Mouse (Mus musculus) kidney, adult 11 months (tissue): ENCODE measurements around the gene Dnah8.
A peak's percentile ranks its signal among the peaks of the same experiment; 100 is the strongest.
"Not testable (repeated sequence)": the region's sequence is repeated elsewhere in the genome, so short reads cannot be mapped to it uniquely, and the experiment has no call there.

Experiments used
- DNase-seq: peaks from one replicate; pipeline ENCODE4 v3.0.0; 2022

Dnah8 gene

GRCm38 (mm10) chr17:30609305-30609979, 14.7 kb upstream of the Dnah8 start:
- DNase-seq: no peak

GRCm38 (mm10) chr17:30609980-30610307, 14.2 kb upstream of the Dnah8 start:
- DNase-seq: no peak

GRCm38 (mm10) chr17:30610739-30611138, 13.4 kb upstream of the Dnah8 start:
- DNase-seq: no peak

DNA sequence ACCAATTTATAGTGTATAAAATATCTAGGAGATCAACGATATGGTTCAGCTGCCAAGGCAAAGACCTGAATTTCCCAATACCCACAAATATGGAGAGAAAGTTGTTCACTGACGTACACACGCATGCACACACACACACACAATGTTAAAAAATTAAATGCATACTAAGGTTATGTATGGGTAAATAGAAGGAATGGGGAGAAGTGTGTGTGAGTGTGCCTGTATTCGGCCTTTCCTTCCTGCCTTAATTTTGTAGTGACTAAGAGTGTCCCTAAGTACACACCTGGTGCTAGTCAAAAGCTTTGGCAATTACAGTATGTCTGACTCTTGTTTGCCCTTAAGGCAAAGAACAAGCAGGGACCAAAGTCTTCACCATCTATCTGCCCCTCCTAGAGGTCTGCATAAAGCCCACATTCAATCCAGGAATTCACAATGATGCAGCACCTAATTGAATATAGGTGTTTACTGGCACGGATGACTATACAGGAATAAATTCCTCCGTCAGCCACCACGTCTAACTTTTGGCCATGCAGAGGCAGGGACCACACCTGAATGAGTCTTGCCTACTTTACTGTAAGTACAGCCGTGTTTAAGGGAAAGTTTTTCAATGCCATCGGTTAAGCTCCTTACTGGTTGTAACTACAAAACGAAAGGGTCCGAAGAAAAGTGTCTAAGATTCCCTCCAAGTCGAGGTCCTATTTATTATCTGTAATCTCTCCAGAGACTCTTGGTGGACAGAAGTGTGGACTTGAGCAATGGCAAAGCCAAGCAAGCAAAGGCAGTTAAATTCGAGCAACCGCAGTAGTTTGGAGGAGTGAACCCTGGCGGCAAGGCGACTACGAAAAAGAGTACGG, 12.7 kb upstream of the Dnah8 start:
- DNase-seq: no peak

GRCm38 (mm10) chr17:30612075-30612859, 11.9 kb upstream of the Dnah8 start:
- DNase-seq: peak; percentile 100

DNA sequence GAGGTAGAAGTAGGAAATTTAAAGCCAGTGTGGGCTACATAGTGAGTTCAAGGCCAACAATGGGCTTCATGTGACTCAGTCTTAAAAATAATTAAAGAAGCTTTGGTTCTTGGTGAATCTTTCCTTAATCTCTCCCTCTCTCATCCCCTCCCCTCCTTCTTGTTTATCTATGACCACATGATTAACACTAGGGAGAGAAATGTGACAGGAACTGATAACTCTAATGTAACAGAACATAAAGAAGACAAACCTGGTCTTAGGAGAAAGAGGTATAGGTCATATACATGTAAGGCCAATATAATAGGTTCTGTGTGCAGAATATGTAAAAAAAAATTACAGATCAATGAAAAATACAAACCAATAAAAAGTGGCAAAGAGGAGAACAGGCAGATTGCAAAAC, 10.8 kb upstream of the Dnah8 start:
- no peak for DNase-seq

- no peak for DNase-seq
Observed at GRCm38 (mm10) chr17:30616203-30616602, 8.0 kb upstream of the Dnah8 start.

- no peak for DNase-seq
Observed at GRCm38 (mm10) chr17:30618136-30618891, 5.8 kb upstream of the Dnah8 start.

GRCm38 (mm10) chr17:30619153-30619552, 5.0 kb upstream of the Dnah8 start:
- DNase-seq: no peak

DNA sequence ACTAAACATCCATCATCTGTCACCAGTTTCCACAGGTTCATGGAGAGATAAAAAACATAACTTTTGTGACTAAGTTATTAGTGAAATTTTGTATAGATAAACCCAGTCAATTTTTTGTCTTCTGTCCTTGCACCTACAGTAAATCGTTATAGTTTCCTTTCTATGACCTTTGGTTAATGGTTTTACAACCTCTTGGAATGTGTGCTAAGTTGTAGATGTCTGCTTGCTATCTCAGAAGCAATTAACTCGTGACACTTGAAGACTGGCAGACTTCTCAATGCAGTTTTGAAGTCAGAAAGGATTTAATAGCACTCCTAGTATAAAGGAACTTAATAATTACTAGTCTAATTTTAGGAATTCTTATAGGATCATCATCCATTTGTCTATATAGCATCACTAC, 3.6 kb upstream of the Dnah8 start:
- no peak for DNase-seq

DNA sequence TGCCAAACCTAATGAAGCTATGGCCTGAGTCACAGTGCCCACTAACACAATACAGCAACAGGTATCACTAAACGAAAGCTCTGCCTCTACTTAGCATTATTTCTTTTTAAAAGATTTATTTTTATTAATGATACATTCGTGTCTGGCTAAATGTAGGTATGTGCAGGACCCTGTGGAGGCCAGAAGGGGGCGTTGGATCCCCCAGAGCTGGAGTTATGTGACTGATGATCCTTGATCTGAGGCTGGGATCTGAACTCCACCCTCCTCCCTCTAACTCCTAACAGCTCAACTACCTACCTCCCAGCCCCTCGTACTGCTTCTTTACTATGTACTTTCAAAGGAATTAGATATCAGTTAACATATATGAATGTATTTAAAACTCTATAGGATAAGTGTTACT, 2.7 kb upstream of the Dnah8 start:
- no peak for DNase-seq

DNA sequence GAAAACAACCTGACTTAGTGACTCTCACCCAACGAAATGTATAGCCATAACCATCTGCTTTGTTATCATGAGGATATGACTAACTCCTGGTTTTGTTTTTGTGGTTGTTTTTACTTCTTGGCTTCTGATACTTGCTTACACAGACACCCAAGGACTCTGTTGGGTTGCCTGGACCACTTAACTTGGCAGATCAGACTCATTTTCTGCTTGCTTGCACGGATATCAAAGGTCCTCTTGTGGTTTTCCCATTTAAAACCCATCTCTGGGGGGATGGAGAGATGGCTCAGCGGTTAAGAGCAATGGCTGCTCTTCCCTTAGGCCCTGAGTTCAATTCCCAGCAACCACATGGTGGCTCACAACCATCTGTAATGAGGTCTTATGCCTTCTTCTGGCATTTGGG, 954 bp upstream of the Dnah8 start:
- no peak for DNase-seq

- not testable (repeated sequence) for DNase-seq
Observed at GRCm38 (mm10) chr17:30626719-30627118, 2.6 kb downstream of the Dnah8 start, which contains the start of gene Glo1. Glo1 (minus strand) TSS chr17:30626871.

DNA sequence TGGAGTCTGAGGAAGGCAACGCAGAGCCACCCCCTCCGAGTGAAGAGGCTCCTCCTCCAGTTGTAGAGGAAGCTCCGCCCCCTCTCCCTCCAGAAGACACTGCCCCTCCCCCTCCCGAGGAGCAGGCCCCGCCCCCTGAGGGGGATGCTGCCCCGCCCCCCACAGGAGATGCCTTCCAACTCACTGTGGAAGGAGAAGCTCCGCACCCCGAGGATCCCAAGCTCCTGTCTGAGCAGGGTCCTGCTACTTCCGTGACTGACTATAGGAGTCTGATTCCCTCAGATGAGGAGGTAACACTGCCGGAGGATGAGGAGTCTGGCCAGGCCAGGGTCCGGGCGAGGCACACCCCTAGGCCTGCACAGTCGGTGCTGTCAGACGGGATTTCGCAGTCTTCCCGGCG, 11.2 kb downstream of the Dnah8 start:
- DNase-seq: no peak

DNA sequence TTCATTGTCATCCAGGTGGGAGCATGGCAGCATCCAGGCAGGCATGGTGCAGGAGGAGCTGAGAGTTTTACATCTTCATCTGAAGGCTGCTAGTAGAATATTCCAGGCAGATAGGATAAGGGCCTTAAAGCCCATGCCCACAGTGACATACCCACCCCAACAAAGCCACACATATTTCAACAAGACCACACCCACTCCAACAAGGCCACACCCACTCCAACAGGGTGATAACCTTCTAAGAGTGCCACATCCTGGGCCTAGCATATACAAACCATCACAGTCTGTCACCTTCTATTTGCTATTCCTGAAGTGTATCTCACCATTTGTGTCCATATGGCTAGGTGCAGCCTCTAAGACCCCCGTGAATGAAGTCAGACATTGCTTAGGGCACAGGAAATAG, 13.6 kb downstream of the Dnah8 start:
- no peak for DNase-seq

GRCm38 (mm10) chr17:30638996-30639395, 14.8 kb downstream of the Dnah8 start:
- DNase-seq: no peak

DNA sequence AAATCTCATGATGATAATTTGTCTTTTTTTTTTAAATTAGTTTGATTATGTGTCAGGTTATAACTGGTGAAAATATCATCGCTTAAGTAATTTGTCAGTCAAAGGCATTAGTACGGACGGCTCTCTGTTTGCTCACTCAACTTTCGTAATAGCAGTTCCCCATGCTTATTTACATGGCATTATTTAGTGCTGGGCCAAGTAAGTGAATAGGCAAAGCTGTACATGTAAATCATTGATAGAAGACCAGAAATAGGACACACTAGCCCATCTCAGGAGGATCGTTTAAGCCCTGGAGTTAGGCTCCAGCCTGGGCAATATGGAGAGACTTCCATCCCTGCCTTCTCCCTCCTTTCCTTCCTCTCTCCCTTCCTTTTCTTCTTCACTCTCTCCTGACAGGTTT, 16.7 kb downstream of the Dnah8 start:
- no peak for DNase-seq

DNA sequence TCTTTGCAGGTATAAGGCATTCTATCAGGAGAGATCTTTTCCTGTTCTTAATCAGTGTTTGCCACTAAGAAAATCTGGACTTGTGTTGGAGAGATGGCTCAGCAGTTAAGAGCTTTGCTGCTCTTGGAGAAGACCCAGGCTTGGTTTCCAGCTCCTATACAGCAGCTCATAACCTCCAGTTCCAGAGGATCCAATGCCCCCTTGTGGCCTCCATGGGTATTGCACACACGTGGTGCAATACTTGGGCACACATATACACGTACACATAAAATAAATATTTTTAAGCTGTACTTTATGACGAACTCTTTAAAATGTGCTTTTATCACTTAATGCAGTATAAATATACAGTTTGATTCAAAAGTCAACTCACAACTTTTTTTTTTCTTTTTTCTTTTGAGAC, 24.6 kb downstream of the Dnah8 start:
- DNase-seq: no peak

DNA sequence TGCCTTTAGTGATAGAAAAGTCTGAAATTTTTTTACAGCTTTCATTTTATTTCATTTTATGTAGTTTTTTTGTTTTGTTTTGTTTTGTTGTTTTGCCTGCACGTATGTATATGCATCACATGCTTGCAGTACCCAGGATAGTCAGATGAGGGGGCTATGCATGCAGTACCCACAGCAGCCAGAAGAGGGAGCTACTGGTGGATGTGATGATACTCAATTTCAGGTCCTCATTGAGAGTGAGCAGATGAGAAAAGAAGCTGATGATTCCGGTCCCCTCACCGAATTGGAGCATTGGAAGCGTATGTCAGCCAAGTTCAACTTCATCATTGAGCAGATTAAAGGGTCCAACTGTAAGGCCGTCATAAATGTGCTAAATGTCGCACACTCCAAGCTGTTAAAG, 28.9 kb downstream of the Dnah8 start:
- DNase-seq: no peak

DNA sequence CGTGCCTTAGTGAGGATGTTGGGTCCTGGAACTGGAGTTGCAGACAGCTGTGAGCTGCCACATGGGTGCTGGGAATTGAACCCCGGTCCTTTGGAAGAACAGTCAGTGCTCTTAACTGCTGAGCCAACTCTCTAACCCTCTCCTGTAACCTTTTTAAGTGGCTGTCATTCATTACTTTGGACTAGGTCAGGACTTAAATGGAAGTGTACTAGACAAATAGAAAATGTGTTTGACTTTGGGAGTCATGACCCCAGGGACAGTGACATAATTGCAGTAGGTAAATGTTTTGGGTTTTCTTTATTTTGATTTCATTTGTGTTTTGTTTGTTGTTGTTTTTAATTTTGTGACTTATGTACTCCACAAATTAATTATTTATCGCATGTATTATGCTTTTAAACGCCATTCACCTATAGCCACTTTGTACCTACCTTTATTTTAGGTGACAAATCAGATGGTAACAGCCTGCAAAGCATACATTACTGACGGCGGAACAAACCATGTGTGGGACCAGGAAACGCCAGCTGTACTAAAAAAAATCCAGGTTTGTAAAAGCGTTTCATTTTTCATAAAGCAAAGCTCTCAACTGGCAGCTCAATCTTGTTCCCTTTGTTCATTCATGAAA, 33.5 kb downstream of the Dnah8 start:
- DNase-seq: no peak

DNA sequence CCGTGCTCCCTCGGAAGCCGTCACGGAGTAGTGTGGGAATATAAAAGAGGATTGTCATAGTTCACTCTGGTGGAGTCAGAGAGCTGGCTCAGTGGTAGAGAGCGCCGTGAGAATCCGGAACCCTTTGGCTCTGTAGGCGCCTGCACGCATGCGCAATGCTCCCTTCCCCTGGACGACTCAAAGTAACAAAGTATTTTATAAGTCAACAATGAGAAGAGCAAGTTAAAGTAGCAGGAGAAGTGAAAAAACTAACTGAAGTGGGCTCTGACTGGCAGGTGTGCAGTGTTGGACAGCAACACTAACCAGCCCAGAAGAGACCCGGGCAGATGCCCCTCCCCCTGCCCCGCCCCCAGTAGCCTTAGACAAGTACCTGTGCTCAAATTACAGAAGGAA, 34.0 kb downstream of the Dnah8 start:
- DNase-seq: peak; percentile 85

DNA sequence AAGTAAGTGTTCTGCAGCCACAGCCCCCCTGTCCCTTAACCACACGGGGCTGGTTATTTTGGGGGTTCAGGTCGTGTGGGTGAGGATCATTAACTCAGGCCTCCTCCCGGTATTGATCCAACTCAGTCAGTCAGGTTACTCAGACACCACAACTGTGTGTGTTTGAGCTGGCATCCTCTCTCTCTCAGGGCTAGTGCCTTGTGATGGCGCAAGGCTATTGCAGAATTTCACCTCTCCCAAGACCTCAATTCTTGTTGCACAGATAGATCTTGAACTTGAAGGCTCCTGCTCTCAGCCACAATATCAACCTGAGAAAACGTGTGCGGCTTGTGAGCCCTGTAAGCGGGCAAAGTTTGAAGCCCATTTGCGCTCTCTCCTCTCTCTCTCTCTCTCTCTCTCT, 38.0 kb downstream of the Dnah8 start:
- DNase-seq: no peak

DNA sequence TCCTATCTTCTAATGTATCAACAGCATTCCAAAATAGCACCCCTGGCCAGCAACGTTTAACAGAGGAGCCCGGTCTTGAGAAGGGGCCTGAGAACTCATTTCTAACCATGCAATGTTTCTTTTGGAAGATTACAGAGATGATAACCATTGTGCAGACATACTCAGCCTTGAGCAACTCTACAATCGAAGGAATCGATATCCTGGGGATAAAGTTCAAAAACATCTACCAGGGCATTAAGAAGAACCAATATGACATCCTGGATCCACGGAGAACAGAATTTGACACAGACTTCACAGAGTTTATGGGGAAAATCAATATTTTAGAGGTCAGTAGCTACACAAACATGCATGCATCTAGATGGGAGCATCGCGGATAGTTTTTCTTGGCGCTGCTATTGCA, 39.0 kb downstream of the Dnah8 start:
- no peak for DNase-seq
